Mouse (Mus musculus) frontal cortex, postnatal 36 days (tissue): ENCODE measurements at regions not wholly inside any gene's neighbourhood (a gene's known extent, or its start where the extent isn't known, plus 50 kb on each side); places are given as distances from the start of the nearest gene placed in this dataset.

Experiments used
- DNase-seq, 2 experiments: peaks; one replicate each; pipeline ENCODE4 v3.0.0; 2022; ENCODE audit warnings: low spot score in 2 of 2

- DNase-seq = no peak
Observed at GRCm38 (mm10) chr2:57185151-57185550, 52.3 kb upstream of the Gpd2 start.

- DNase-seq = peak in 1 of 2 experiments; percentile 7
Observed at GRCm38 (mm10) chr2:57183108-57183507, 54.3 kb upstream of the Gpd2 start.

- DNase-seq = peak; percentile 96
Observed at GRCm38 (mm10) chr2:57181692-57182541, 55.5 kb upstream of the Gpd2 start.

GRCm38 (mm10) chr2:57181350-57181691, 56.1 kb upstream of the Gpd2 start:
- DNase-seq = no peak

GRCm38 (mm10) chr2:57178056-57178455, 54.3 kb upstream of the Nr4a2 start:
- DNase-seq = peak; percentile 30 to 53

GRCm38 (mm10) chr2:57176547-57176946, 52.7 kb upstream of the Nr4a2 start:
- no peak for DNase-seq

- no peak for DNase-seq
Observed at GRCm38 (mm10) chr2:57175219-57175618, 51.4 kb upstream of the Nr4a2 start.
